Mouse (Mus musculus): Measurements from ENCODE around the gene Susd2. TPM values are rescaled to one million over a fixed set of nuclear protein-coding genes. Genes with fewer than 3 reads are reported as not detected.

Susd2 gene
- polyA plus RNA-seq, 1 experiment from 2014 or later = 2.0 TPM

DNA sequence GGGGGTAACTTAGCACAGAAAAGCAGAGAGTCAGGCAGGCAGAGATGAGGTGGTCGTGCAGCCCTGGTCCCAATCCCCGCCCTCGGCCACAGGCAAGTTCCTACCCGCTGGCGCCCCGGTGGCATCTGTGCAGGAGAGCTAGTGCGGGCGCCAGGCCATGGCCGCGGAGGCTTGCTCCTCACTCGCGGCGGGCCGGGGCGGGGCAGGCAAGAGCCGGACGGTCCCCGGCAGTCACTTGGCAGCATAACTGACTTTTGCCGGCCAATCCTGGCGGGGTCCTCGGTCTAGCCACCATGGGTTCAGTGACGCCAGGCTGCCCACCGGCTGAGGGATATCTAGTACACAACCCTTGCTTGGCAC is 24.1 kb upstream of the Susd2 start:
- Histone ChIP-seq H3K4me2 (replicated peaks) (peak overlapping the region; percentile 99), H3K9me3 (no peaks in the 10 kb centered on the region), H3K4me1 (peaks cover 22% of the 10 kb centered on the region), H3K27me3 (peaks cover 31% of the 10 kb centered on the region), H3K36me3 (peaks cover 35% of the 10 kb centered on the region; the same call in 1 of the 2 replicates), H3K27ac (replicated peaks) (no peak overlapping the region), H3K4me3 (peak overlapping the region; percentile 56), H3K9ac (replicated peaks) (peak overlapping the region; percentile 64)
- peak; percentile 63 for ATAC-seq (ENCODE audit: low FRiP score, low read depth)
- 2% methylated on average over 23 of the region's 23 CpGs for WGBS

DNA sequence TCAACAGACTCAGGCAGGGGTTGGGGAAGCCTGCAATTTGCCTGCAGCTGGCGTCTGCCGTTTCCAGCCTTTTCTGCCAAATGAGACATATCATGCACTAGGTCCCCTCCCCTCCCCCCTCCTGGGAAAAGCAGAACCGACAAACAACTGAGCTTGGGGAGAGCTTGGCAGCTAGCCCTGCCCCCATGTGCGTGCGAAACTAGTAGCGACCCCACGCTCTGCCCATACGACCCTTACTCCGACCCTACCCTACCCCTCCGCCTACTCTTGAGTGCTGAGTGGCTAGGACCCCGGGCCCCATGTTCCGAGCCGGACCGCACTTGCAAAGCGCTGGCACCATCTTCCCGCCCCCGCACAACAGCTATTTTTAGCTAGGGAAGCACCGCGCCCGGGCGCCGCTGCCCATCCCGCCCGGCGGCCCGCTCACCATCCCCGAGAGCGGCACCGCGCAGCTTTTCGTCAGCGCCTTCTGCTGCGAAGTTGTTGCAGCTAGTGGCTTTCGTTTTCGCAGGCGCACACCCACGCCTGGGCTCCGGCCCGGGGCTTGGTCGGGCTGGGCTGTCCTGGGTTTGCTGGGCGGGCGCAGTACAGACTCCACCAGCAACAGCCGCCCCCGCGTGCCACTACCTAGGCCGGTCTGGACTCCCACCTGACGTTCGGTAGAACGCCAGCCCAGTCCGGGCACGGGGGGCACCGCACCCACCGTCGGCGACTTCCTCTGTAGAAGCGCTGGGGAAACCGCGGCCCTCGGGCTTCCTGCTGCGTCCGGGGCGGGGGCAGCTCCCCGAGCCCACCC is 23.5 kb upstream of the Susd2 start:
- Histone ChIP-seq H3K27ac (replicated peaks) (no peak overlapping the region; the same call in 1 of the 2 replicates), H3K27me3 (peaks cover 31% of the 10 kb centered on the region), H3K36me3 (peaks cover 39% of the 10 kb centered on the region; the same call in 1 of the 2 replicates), H3K4me1 (peaks cover 22% of the 10 kb centered on the region), H3K9me3 (no peaks in the 10 kb centered on the region), H3K4me2 (replicated peaks) (peak overlapping the region; percentile 99), H3K9ac (replicated peaks) (peak overlapping the region; percentile 64), H3K4me3 (peak overlapping the region; percentile 56)
- WGBS = under 1% methylated on average over 63 of the region's 63 CpGs
- peak; percentile 73 for ATAC-seq (ENCODE audit: low FRiP score, low read depth)

DNA sequence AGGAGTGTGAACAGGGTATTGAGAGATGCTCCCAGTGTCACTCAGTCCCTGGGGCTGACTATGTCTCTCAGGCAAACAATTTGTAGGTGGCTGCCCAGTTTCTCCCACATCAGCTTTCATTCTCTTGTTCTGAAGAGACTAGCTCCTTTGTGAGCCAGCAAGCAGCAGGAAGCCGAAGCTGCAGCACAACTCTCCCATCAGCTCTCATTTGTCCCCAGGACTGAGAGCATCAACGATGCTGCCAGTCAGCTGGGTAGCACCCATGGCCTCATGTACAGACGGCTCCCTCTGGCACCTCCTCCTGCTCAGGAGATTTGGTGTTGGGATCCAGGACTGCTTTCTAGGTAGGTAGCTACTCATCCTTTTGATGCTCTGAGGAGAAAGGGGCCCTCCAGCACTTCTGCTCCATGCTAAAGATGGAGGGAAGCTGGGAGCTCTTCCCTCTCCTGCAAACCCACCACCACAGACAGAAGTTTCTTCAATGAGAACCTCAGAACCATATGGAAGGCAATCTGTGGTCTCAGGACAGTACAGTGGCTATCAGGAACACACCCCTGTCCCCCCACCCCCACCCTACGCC is 22.7 kb upstream of the Susd2 start:
- Histone ChIP-seq H3K4me3 (peak overlapping the region; percentile 56), H3K4me2 (replicated peaks) (peak overlapping the region; percentile 99), H3K9me3 (no peaks in the 10 kb centered on the region), H3K27me3 (peaks cover 31% of the 10 kb centered on the region), H3K4me1 (peaks cover 22% of the 10 kb centered on the region), H3K9ac (replicated peaks) (peak overlapping the region; percentile 64; the same call in 1 of the 2 replicates), H3K36me3 (peaks cover 41% of the 10 kb centered on the region; the same call in 1 of the 2 replicates), H3K27ac (replicated peaks) (no peak overlapping the region)
- 43% methylated on average over 4 of the region's 4 CpGs for WGBS
- ATAC-seq (ENCODE audit: low FRiP score, low read depth) = no peak

DNA sequence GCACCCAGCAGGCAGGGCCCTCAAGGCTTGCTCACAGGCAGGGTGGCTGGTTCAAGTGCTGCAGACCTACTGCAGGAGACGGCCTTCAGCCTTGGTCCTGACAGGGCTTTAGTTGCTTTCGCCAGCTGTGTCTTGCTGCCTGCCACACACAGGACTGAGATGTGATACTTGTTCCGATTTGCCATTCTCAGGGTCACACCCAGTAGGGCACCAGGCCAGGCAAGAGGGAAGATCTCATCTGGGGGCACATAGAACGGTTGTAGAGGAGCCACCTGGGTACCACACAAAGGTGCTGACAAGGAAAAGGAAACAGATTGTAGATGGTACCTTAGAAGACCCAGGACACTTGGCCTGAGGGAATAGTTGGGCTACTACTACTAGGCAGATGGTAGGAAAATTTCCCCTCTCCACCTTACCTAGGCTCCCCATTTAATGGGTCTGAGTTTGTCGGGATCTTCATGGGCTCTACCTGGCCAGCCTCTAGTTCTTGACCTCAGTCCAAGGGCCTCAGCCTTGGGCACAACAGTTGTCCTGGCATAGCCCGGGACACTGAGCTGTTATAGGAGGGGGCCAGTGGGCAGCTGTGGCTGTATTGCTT is 21.0 kb upstream of the Susd2 start:
- WGBS = 93% methylated on average over 6 of the region's 6 CpGs
- H3K4me3 ChIP-seq = no peak overlapping the region
- H3K36me3 ChIP-seq = peaks cover 33% of the 10 kb centered on the region; the same call in 1 of the 2 replicates
- H3K27ac ChIP-seq (replicated peaks) = no peak overlapping the region
- H3K4me1 ChIP-seq = peaks cover 22% of the 10 kb centered on the region
- H3K9me3 ChIP-seq = no peaks in the 10 kb centered on the region
- peaks cover 31% of the 10 kb centered on the region for H3K27me3 ChIP-seq
- no peak for ATAC-seq (ENCODE audit: low FRiP score, low read depth)
- no peak overlapping the region for H3K4me2 ChIP-seq (replicated peaks)
- no peak overlapping the region for H3K9ac ChIP-seq (replicated peaks)

DNA sequence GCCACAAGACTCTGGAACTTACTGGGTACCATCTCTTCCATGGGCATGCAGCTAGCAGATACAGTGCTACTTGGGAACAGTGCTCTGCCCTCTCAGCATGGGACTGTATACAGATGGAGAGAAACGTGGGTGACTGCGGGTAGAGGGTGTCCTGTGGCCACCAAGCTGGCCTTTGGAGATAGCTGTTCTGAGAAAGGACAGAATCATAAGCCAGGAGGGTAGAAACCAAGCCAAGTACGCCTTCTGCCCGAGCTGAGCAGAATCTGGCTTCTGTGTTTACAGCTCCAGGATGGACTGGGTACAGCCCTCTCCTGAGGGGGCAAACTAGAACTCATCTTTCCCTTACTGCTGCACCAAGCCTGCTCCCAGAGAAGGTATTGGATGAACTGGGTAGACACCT is 18.8 kb upstream of the Susd2 start:
- Histone ChIP-seq H3K27ac (replicated peaks) (no peak overlapping the region), H3K4me1 (peaks cover 15% of the 10 kb centered on the region), H3K9me3 (no peaks in the 10 kb centered on the region), H3K27me3 (peaks cover 12% of the 10 kb centered on the region; the same call in 1 of the 2 replicates), H3K4me3 (no peak overlapping the region), H3K4me2 (replicated peaks) (no peak overlapping the region), H3K36me3 (peaks cover 42% of the 10 kb centered on the region), H3K9ac (replicated peaks) (no peak overlapping the region)
- WGBS = 90% methylated on average over 4 of the region's 4 CpGs
- no peak for ATAC-seq (ENCODE audit: low FRiP score, low read depth)

DNA sequence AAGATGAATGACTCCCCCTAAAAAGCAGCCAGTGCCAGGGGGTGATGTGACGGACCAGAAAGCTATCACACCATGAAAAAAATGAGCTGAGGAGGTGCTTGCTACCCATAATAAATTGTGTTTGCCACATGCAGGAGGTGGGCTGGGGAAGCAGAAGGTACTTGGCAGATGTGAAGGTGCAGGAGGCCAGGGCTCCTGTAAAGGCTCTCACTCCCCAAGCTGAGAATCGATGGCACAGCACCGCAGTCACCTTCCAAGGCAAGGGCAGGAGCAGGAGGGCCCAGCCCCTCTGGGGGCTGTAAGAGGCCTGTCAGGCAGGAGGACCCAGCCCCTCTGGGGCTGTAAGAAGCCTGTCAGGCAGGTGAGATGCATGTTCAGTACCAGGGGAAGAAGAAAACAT is 18.1 kb upstream of the Susd2 start:
- Histone ChIP-seq H3K9me3 (no peaks in the 10 kb centered on the region), H3K4me3 (no peak overlapping the region), H3K4me2 (replicated peaks) (no peak overlapping the region), H3K36me3 (peaks cover 49% of the 10 kb centered on the region), H3K27me3 (peaks cover 5% of the 10 kb centered on the region; the same call in 1 of the 2 replicates), H3K27ac (replicated peaks) (no peak overlapping the region), H3K4me1 (peaks cover 9% of the 10 kb centered on the region), H3K9ac (replicated peaks) (no peak overlapping the region)
- 91% methylated on average over 3 of the region's 3 CpGs for WGBS
- no peak for ATAC-seq (ENCODE audit: low FRiP score, low read depth)

DNA sequence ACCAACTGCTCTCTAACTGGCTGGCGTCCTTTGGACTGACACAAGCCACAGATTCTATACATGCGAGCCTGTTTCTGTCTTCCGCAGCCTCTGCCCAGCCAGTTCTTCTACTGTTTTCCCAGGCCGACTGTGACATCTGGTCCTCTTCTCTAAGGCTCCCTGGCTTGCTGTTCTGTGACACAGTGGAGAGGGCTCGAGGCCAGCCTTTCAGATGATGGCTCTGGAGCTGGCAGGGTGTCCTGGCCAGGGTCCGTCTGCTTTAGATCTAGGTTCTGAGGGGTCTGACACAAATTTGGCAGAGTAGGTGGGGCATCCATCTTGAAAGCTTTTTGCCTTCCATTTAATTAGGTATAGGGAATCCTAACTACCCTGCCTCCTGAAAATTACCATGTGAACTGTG is 17.6 kb upstream of the Susd2 start:
- H3K4me2 ChIP-seq (replicated peaks) = no peak overlapping the region
- H3K36me3 ChIP-seq = peaks cover 54% of the 10 kb centered on the region
- 86% methylated on average over 6 of the region's 6 CpGs for WGBS
- no peak overlapping the region for H3K4me3 ChIP-seq
- H3K27me3 ChIP-seq = 0 out of 2 replicates have a peak, but pooled peaks cover under 1% of the 10 kb centered on the region
- H3K9ac ChIP-seq (replicated peaks) = no peak overlapping the region
- no peak overlapping the region for H3K27ac ChIP-seq (replicated peaks)
- ATAC-seq (ENCODE audit: low FRiP score, low read depth) = no peak
- H3K9me3 ChIP-seq = no peaks in the 10 kb centered on the region
- H3K4me1 ChIP-seq = peaks cover 4% of the 10 kb centered on the region

DNA sequence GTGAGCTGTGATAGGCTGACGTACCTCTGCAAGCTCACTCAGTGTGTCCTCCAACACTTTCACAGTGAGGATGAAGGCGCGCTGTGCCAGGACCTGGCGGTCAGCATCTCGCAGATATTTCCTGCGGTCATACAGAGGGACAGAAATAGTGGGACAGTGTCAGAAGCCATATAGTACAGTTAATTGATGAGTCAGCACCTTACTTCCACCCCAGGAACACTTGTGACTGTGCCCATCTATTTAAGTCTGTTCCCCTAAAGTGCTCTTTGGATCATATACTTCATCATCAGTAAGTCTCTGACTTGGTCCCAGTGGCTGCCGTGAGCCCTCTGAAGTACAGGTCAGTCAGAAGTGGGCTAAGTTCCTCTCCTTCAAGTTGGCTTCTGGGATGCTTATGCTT is 14.0 kb upstream of the Susd2 start:
- no peaks in the 10 kb centered on the region for H3K27me3 ChIP-seq
- H3K4me3 ChIP-seq = no peak overlapping the region
- 97% methylated on average over 7 of the region's 7 CpGs for WGBS
- H3K4me1 ChIP-seq = no peaks in the 10 kb centered on the region
- peaks cover 81% of the 10 kb centered on the region for H3K36me3 ChIP-seq
- no peak overlapping the region for H3K27ac ChIP-seq (replicated peaks)
- no peaks in the 10 kb centered on the region for H3K9me3 ChIP-seq
- H3K9ac ChIP-seq (replicated peaks) = no peak overlapping the region
- ATAC-seq (ENCODE audit: low FRiP score, low read depth) = no peak
- H3K4me2 ChIP-seq (replicated peaks) = no peak overlapping the region

DNA sequence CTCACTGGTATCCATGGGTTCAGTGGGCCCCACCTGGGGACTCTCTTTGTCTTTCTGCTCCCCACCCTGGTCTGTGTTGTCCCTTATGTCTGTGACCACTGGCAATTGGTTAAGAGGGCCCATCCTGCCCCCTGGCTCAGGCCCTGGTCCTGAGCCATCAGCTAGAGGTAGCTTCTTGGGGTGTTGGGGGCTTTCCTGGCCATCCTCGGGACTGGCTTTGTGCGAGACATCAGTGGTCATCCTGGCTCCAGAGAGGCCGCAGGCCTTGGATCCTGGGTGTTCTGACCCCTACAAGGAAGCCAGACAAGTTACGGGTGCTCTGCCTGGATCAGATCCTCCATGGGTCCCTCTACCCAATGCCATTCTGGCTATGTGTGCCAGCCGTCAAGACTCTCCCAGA is 13.4 kb upstream of the Susd2 start:
- Histone ChIP-seq H3K4me2 (replicated peaks) (no peak overlapping the region), H3K36me3 (peaks cover 81% of the 10 kb centered on the region), H3K27me3 (no peaks in the 10 kb centered on the region), H3K9ac (replicated peaks) (no peak overlapping the region), H3K4me1 (no peaks in the 10 kb centered on the region), H3K4me3 (no peak overlapping the region), H3K9me3 (no peaks in the 10 kb centered on the region), H3K27ac (replicated peaks) (no peak overlapping the region)
- ATAC-seq (ENCODE audit: low FRiP score, low read depth) = no peak
- WGBS = 89% methylated on average over 5 of the region's 5 CpGs

DNA sequence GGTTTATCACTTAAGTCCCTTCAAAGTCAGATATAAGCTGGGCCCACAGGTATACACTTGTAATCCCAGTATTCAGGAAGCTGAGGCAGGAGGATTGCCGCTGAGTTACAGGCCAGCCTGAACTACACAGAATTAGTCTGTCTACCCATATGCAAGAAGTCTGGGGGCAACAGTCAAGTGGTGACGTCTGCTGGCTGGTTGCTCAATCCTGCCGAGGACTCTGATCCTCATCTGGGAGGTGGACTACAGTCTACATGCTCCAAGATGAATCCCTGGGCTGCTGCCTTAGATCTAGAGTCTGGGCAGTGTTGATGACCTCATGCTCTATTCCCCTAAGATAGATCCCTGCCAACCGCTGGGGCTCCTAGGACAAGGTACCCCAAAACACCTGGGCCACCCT is 10.2 kb upstream of the Susd2 start:
- 92% methylated on average over 4 of the region's 4 CpGs for WGBS
- no peaks in the 10 kb centered on the region for H3K4me1 ChIP-seq
- no peak overlapping the region for H3K4me3 ChIP-seq
- no peaks in the 10 kb centered on the region for H3K27me3 ChIP-seq
- no peaks in the 10 kb centered on the region for H3K9me3 ChIP-seq
- no peak overlapping the region for H3K4me2 ChIP-seq (replicated peaks)
- H3K9ac ChIP-seq (replicated peaks) = no peak overlapping the region
- peaks cover 92% of the 10 kb centered on the region for H3K36me3 ChIP-seq
- no peak overlapping the region for H3K27ac ChIP-seq (replicated peaks)
- ATAC-seq (ENCODE audit: low FRiP score, low read depth) = no peak

DNA sequence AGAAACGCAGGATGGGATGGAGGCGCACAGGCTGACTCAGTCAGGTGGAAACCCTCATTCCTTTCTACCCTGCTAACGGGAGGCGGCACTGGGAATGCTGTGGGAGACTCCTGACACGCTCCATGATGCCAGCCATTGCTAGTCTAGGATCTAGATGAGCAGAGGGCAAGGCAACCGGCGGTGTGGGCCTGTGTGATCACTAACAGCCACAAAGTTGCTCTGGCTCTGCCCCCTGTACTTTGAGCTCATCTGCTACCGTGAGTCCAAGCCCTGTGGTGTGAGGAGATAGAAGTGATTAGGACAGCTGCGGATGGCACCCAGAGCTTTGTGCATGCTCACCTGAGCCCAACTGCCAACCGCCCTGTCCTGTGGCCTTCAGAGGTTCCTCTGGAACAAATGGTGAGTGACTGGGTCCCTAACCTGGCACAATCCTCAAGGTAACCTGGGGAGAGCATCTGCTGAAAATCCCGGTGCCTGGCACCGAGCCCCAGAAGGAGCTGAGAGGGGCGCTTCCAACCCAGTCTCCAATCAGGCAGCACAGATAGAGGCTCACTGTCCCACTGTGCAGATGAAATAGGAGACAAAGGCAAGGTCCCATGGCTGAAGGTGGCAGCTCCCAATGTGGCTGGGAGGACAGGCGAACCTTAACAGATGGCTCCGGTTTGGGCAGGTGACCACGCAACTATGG is 7.7 kb upstream of the Susd2 start:
- H3K9me3 ChIP-seq = no peaks in the 10 kb centered on the region
- ATAC-seq (ENCODE audit: low FRiP score, low read depth) = no peak
- H3K4me2 ChIP-seq (replicated peaks) = no peak overlapping the region
- H3K9ac ChIP-seq (replicated peaks) = no peak overlapping the region
- 97% methylated on average over 16 of the region's 16 CpGs for WGBS
- no peak overlapping the region for H3K4me3 ChIP-seq
- no peaks in the 10 kb centered on the region for H3K27me3 ChIP-seq
- no peak overlapping the region for H3K27ac ChIP-seq (replicated peaks)
- H3K36me3 ChIP-seq = peaks cover 90% of the 10 kb centered on the region
- H3K4me1 ChIP-seq = no peaks in the 10 kb centered on the region
